Mouse (Mus musculus): ENCODE measurements around the gene Nlrc4. TPM values are rescaled to one million over a fixed set of nuclear protein-coding genes. Genes with fewer than 3 reads are reported as not detected.

Nlrc4 gene
- total and polyA plus RNA-seq, 2 experiments from 2014 or later, result 0.22 TPM; not detected in 1

GRCm38 (mm10) chr17:74463510-74463909 is 4.6 kb upstream of the Nlrc4 start:
- Histone ChIP-seq H3K9ac (replicated peaks; ENCODE audit: low read depth, low read length) (no peak overlapping the region), H3K27ac (ENCODE audit: low read depth) (no peak overlapping the region), H3K36me3 (replicated peaks; ENCODE audit: control insufficient read depth, insufficient read depth, low read length) (no peaks in the 10 kb centered on the region), H3K4me2 (ENCODE audit: low read depth, low read length) (no peak overlapping the region), H3K9me3 (replicated peaks; ENCODE audit: control insufficient read depth, low read length) (no peaks in the 10 kb centered on the region), H3K27me3 (ENCODE audit: control insufficient read depth, insufficient read depth, low read length) (no peaks in the 10 kb centered on the region), H3K4me3 (ENCODE audit: low read depth, low read length) (no peak overlapping the region), H3K4me1 (ENCODE audit: control insufficient read depth, insufficient read depth) (no peaks in the 10 kb centered on the region)
- DNase-seq (ENCODE audit: low spot score), result no peak
- no peak for TF ChIP-seq CTCF (IDR thresholded peaks at IDR 0.05; ENCODE audit: low read depth)
- no peak for TF ChIP-seq EP300 (IDR thresholded peaks at IDR 0.05; ENCODE audit: low read depth)
- ATAC-seq (ENCODE audit: insufficient read depth, low read depth), result no peak

- H3K9me3 ChIP-seq (replicated peaks; ENCODE audit: control insufficient read depth, low read length), result no peaks in the 10 kb centered on the region
- ATAC-seq (ENCODE audit: insufficient read depth, low read depth) (no peak), DNase-seq (ENCODE audit: low spot score) (no peak)
- H3K4me2 ChIP-seq (ENCODE audit: low read depth, low read length), result no peak overlapping the region
- 60% methylated on average over 10 of the region's 10 CpGs for WGBS
- no peak overlapping the region for H3K27ac ChIP-seq (ENCODE audit: low read depth)
- H3K9ac ChIP-seq (replicated peaks; ENCODE audit: low read depth, low read length), result no peak overlapping the region
- no peaks in the 10 kb centered on the region for H3K27me3 ChIP-seq (ENCODE audit: control insufficient read depth, insufficient read depth, low read length)
- TF ChIP-seq EP300 (IDR thresholded peaks at IDR 0.05; ENCODE audit: low read depth) (no peak), CTCF (IDR thresholded peaks at IDR 0.05; ENCODE audit: low read depth) (no peak)
- H3K36me3 ChIP-seq (replicated peaks; ENCODE audit: control insufficient read depth, insufficient read depth, low read length), result no peaks in the 10 kb centered on the region
- no peaks in the 10 kb centered on the region for H3K4me1 ChIP-seq (ENCODE audit: control insufficient read depth, insufficient read depth)
- no peak overlapping the region for H3K4me3 ChIP-seq (ENCODE audit: low read depth, low read length)
Observed at GRCm38 (mm10) chr17:74457972-74458677, 817 bp downstream of the Nlrc4 start.

GRCm38 (mm10) chr17:74456825-74457224 is 2.1 kb downstream of the Nlrc4 start:
- ATAC-seq (ENCODE audit: insufficient read depth, low read depth) (no peak), DNase-seq (ENCODE audit: low spot score) (no peak)
- TF ChIP-seq EP300 (IDR thresholded peaks at IDR 0.05; ENCODE audit: low read depth), result no peak
- TF ChIP-seq CTCF (IDR thresholded peaks at IDR 0.05; ENCODE audit: low read depth), result no peak
- no peak overlapping the region for H3K4me2 ChIP-seq (ENCODE audit: low read depth, low read length)
- 84% methylated on average over 5 of the region's 5 CpGs for WGBS
- no peaks in the 10 kb centered on the region for H3K27me3 ChIP-seq (ENCODE audit: control insufficient read depth, insufficient read depth, low read length)
- no peak overlapping the region for H3K9ac ChIP-seq (replicated peaks; ENCODE audit: low read depth, low read length)
- no peak overlapping the region for H3K27ac ChIP-seq (ENCODE audit: low read depth)
- no peaks in the 10 kb centered on the region for H3K36me3 ChIP-seq (replicated peaks; ENCODE audit: control insufficient read depth, insufficient read depth, low read length)
- H3K9me3 ChIP-seq (replicated peaks; ENCODE audit: control insufficient read depth, low read length), result no peaks in the 10 kb centered on the region
- no peak overlapping the region for H3K4me3 ChIP-seq (ENCODE audit: low read depth, low read length)
- no peaks in the 10 kb centered on the region for H3K4me1 ChIP-seq (ENCODE audit: control insufficient read depth, insufficient read depth)

DNA sequence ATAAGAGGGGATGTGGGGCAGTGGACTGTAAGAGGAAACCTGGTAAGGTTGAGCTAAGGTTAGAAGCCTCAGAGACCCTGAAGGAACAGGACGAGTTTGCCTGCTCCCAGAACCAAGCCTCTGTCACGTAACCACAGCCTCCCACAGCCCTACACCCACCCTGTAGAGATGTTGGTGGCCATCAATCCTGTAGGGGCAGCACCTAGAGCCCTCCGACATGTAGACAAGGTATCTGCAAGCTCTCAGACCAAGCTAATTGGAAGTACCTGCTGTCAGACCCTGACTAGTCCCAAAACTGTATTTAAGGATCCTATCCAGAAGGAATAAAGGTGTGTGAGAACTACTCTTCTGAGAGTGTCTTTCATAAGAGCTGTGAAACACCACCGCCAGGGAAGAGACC is 3.5 kb downstream of the Nlrc4 start:
- no peak overlapping the region for H3K27ac ChIP-seq (ENCODE audit: low read depth)
- ATAC-seq (ENCODE audit: insufficient read depth, low read depth) (no peak), DNase-seq (ENCODE audit: low spot score) (no peak)
- no peaks in the 10 kb centered on the region for H3K4me1 ChIP-seq (ENCODE audit: control insufficient read depth, insufficient read depth)
- TF ChIP-seq EP300 (IDR thresholded peaks at IDR 0.05; ENCODE audit: low read depth), result no peak
- TF ChIP-seq CTCF (IDR thresholded peaks at IDR 0.05; ENCODE audit: low read depth), result no peak
- H3K9ac ChIP-seq (replicated peaks; ENCODE audit: low read depth, low read length), result no peak overlapping the region
- 84% methylated on average over 4 of the region's 4 CpGs for WGBS
- H3K36me3 ChIP-seq (replicated peaks; ENCODE audit: control insufficient read depth, insufficient read depth, low read length), result no peaks in the 10 kb centered on the region
- no peak overlapping the region for H3K4me3 ChIP-seq (ENCODE audit: low read depth, low read length)
- H3K4me2 ChIP-seq (ENCODE audit: low read depth, low read length), result no peak overlapping the region
- no peaks in the 10 kb centered on the region for H3K9me3 ChIP-seq (replicated peaks; ENCODE audit: control insufficient read depth, low read length)
- no peaks in the 10 kb centered on the region for H3K27me3 ChIP-seq (ENCODE audit: control insufficient read depth, insufficient read depth, low read length)

DNA sequence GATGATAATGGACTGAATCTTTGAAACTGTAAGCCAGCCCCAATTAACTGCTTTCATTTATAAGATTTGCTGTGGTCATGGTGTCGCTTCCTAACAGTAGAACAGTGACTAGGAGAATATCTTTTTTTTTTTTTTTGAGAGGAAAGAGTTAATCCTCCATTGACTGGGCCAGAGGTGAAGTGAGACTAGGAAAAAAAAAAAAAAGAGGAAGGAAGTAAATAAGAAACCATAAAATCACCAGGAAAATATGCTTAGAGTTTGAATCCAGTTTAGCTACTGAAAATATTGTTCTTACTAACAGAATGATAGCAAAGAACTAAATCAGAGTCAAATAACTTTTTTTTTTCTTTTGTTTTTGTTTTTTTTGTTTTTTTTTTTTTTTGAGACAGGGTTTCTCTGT is 4.3 kb downstream of the Nlrc4 start:
- TF ChIP-seq CTCF (IDR thresholded peaks at IDR 0.05; ENCODE audit: low read depth) (no peak), EP300 (IDR thresholded peaks at IDR 0.05; ENCODE audit: low read depth) (no peak)
- DNase-seq (ENCODE audit: low spot score) (no peak), ATAC-seq (ENCODE audit: insufficient read depth, low read depth) (no peak)
- H3K9me3 ChIP-seq (replicated peaks; ENCODE audit: control insufficient read depth, low read length), result no peaks in the 10 kb centered on the region
- H3K9ac ChIP-seq (replicated peaks; ENCODE audit: low read depth, low read length), result no peak overlapping the region
- H3K27me3 ChIP-seq (ENCODE audit: control insufficient read depth, insufficient read depth, low read length), result no peaks in the 10 kb centered on the region
- WGBS, result 76% methylated on average over 1 of the region's 1 CpGs
- H3K27ac ChIP-seq (ENCODE audit: low read depth), result no peak overlapping the region
- no peak overlapping the region for H3K4me2 ChIP-seq (ENCODE audit: low read depth, low read length)
- H3K4me3 ChIP-seq (ENCODE audit: low read depth, low read length), result no peak overlapping the region
- H3K4me1 ChIP-seq (ENCODE audit: control insufficient read depth, insufficient read depth), result no peaks in the 10 kb centered on the region
- no peaks in the 10 kb centered on the region for H3K36me3 ChIP-seq (replicated peaks; ENCODE audit: control insufficient read depth, insufficient read depth, low read length)

- Histone ChIP-seq H3K4me3 (ENCODE audit: low read depth, low read length) (no peak overlapping the region), H3K27ac (ENCODE audit: low read depth) (no peak overlapping the region), H3K4me1 (ENCODE audit: control insufficient read depth, insufficient read depth) (no peaks in the 10 kb centered on the region), H3K27me3 (ENCODE audit: control insufficient read depth, insufficient read depth, low read length) (no peaks in the 10 kb centered on the region), H3K4me2 (ENCODE audit: low read depth, low read length) (no peak overlapping the region), H3K36me3 (replicated peaks; ENCODE audit: control insufficient read depth, insufficient read depth, low read length) (no peaks in the 10 kb centered on the region), H3K9me3 (replicated peaks; ENCODE audit: control insufficient read depth, low read length) (no peaks in the 10 kb centered on the region), H3K9ac (replicated peaks; ENCODE audit: low read depth, low read length) (no peak overlapping the region)
- ATAC-seq (ENCODE audit: insufficient read depth, low read depth) (no peak), DNase-seq (ENCODE audit: low spot score) (no peak)
- 59% methylated on average over 3 of the region's 3 CpGs for WGBS
- TF ChIP-seq CTCF (IDR thresholded peaks at IDR 0.05; ENCODE audit: low read depth), result no peak
- TF ChIP-seq EP300 (IDR thresholded peaks at IDR 0.05; ENCODE audit: low read depth), result no peak
Observed at GRCm38 (mm10) chr17:74453928-74454327, 5.0 kb downstream of the Nlrc4 start.

All from heart, postnatal 0 days (tissue).